13 mouse cellular contexts compared by ENCODE assay signal in genomic region chr11:19350331-19351242, GRCm38 (mm10).
DNase-seq lines count a peak whose midpoint lies in the region; ATAC-seq and TF ChIP-seq lines count a peak whose summit lies in the region.
"Had no signal": no experiment of that assay in that cellular context is flagged by ENCODE, and none has a peak within 500 bp of the region (broad histone marks: within the 10 kb centered on the region; RNA-seq: fewer than 3 reads in every experiment).

No protein-coding gene starts in this region.

- no peak overlapping the region for H3K27ac ChIP-seq in layer of hippocampus, adult 2 months
- no peak overlapping the region; the same call in 1 of the 2 replicates for H3K27ac ChIP-seq in forebrain, embryonic 15.5 days (replicated peaks)
- no peak overlapping the region for H3K27ac ChIP-seq in intestine, embryonic 16.5 days (ENCODE audit: low read length)
- no peak overlapping the region for H3K27ac ChIP-seq in neural tube, embryonic 14.5 days (ENCODE audit: low read depth, low read length)
- H3K27ac ChIP-seq: embryonic facial prominence, embryonic 12.5 days; liver, embryonic 13.5 days had no signal

- H3K9me3 ChIP-seq in forebrain, embryonic 15.5 days, result no peaks in the 10 kb centered on the region
- H3K9me3 ChIP-seq in intestine, embryonic 16.5 days (ENCODE audit: control insufficient read depth, low read length), result no peaks in the 10 kb centered on the region
- no peaks in the 10 kb centered on the region for H3K9me3 ChIP-seq in neural tube, embryonic 14.5 days (ENCODE audit: control insufficient read depth, low read length)
- H3K9me3 ChIP-seq: embryonic facial prominence, embryonic 12.5 days; liver, embryonic 13.5 days had no signal

- peaks cover 28% of the 10 kb centered on the region; the same call in 1 of the 2 replicates for H3K27me3 ChIP-seq in forebrain, embryonic 15.5 days
- H3K27me3 ChIP-seq in intestine, embryonic 16.5 days (replicated peaks; ENCODE audit: control insufficient read depth, insufficient read depth, low read length), result no peaks in the 10 kb centered on the region
- H3K27me3 ChIP-seq in neural tube, embryonic 14.5 days (ENCODE audit: control insufficient read depth, insufficient read depth, low read length), result no peaks in the 10 kb centered on the region
- H3K27me3 ChIP-seq: CH12.LX; embryonic facial prominence, embryonic 12.5 days; liver, embryonic 13.5 days had no signal

- H3K4me2 ChIP-seq in forebrain, embryonic 15.5 days (replicated peaks), result peak overlapping the region; percentile 47
- peak overlapping the region; percentile 30; the same call in 1 of the 2 replicates for H3K4me2 ChIP-seq in intestine, embryonic 16.5 days (ENCODE audit: low read depth, low read length)
- H3K4me2 ChIP-seq in neural tube, embryonic 14.5 days (ENCODE audit: low read depth, low read length), result peak overlapping the region; percentile 45
- H3K4me2 ChIP-seq: embryonic facial prominence, embryonic 12.5 days; liver, embryonic 13.5 days had no signal

- TF ChIP-seq CTCF in layer of hippocampus, adult 2 months (conservative IDR thresholded peaks at IDR 0.05), result no peak

- peaks cover 13% of the 10 kb centered on the region for H3K4me1 ChIP-seq in forebrain, embryonic 15.5 days
- 0 out of 2 replicates have a peak, but pooled peaks cover 4% of the 10 kb centered on the region for H3K4me1 ChIP-seq in intestine, embryonic 16.5 days (ENCODE audit: control insufficient read depth, insufficient read depth, low read length)
- peaks cover 10% of the 10 kb centered on the region for H3K4me1 ChIP-seq in neural tube, embryonic 14.5 days (ENCODE audit: control insufficient read depth, insufficient read depth, low read length)
- H3K4me1 ChIP-seq: embryonic facial prominence, embryonic 12.5 days; liver, embryonic 13.5 days had no signal

- no peak for DNase-seq in layer of hippocampus, adult 2 months (ENCODE audit: low spot score in 2 of 2)
- no peak for DNase-seq in layer of hippocampus, adult 9-10 months (ENCODE audit: low spot score)
- DNase-seq in cerebellum, adult 8-10 months, result no peak
- no peak for DNase-seq in spleen, adult 18-20 months
- no peak for DNase-seq in right cerebral cortex, adult 18-20 months
- DNase-seq: liver, embryonic 13.5 days; right cerebral cortex, postnatal 25 days; thymus, postnatal 4 days had no signal

- WGBS in forebrain, embryonic 15.5 days, result 20% methylated on average over 13 of the region's 13 CpGs
- WGBS in intestine, embryonic 16.5 days, result 39% methylated on average over 13 of the region's 13 CpGs
- WGBS in neural tube, embryonic 14.5 days, result 25% methylated on average over 13 of the region's 13 CpGs

- H3K9ac ChIP-seq in forebrain, embryonic 15.5 days (replicated peaks), result peak overlapping the region; percentile 41
- H3K9ac ChIP-seq in intestine, embryonic 16.5 days (ENCODE audit: low read depth, low read length), result no peak overlapping the region
- no peak overlapping the region; the same call in 1 of the 2 replicates for H3K9ac ChIP-seq in neural tube, embryonic 14.5 days (replicated peaks; ENCODE audit: low read depth, low read length)
- H3K9ac ChIP-seq: embryonic facial prominence, embryonic 12.5 days; liver, embryonic 13.5 days had no signal

- H3K4me3 ChIP-seq in layer of hippocampus, adult 2 months, result peak overlapping the region; percentile 42
- peak overlapping the region; percentile 33 for H3K4me3 ChIP-seq in forebrain, embryonic 15.5 days
- no peak overlapping the region for H3K4me3 ChIP-seq in intestine, embryonic 16.5 days (ENCODE audit: low read length)
- 0 out of 2 replicates have a peak overlapping the region, but pooled peaks have one; percentile 4 for H3K4me3 ChIP-seq in neural tube, embryonic 14.5 days (ENCODE audit: low read depth, low read length)
- H3K4me3 ChIP-seq: embryonic facial prominence, embryonic 12.5 days; liver, embryonic 13.5 days had no signal

- H3K36me3 ChIP-seq in forebrain, embryonic 15.5 days, result no peaks in the 10 kb centered on the region
- H3K36me3 ChIP-seq in intestine, embryonic 16.5 days (ENCODE audit: control insufficient read depth, insufficient read depth, low read length), result no peaks in the 10 kb centered on the region
- H3K36me3 ChIP-seq in neural tube, embryonic 14.5 days (ENCODE audit: control insufficient read depth, insufficient read depth, low read length), result no peaks in the 10 kb centered on the region
- H3K36me3 ChIP-seq: embryonic facial prominence, embryonic 12.5 days; liver, embryonic 13.5 days had no signal

- ATAC-seq in forebrain, embryonic 15.5 days (replicated peaks), result peak; percentile 66
- no peak for ATAC-seq in intestine, embryonic 16.5 days
- ATAC-seq in neural tube, embryonic 14.5 days (ENCODE audit: low read depth), result peak; percentile 83
